Mouse (Mus musculus) stomach, postnatal 0 days (tissue): Measurements from ENCODE around the gene Nrarp.

Experiments
- CTCF ChIP-seq: IDR thresholded peaks from 2 replicates; pipeline ENCODE4 v1.5.1; 2016; ENCODE audit warnings: antibody characterized with exemption, low read depth, mild to moderate bottlenecking, moderate library complexity
- EP300 ChIP-seq: optimal IDR thresholded peaks from 2 replicates; pipeline ENCODE3; 2016; ENCODE audit warnings: antibody characterized with exemption

DNA sequence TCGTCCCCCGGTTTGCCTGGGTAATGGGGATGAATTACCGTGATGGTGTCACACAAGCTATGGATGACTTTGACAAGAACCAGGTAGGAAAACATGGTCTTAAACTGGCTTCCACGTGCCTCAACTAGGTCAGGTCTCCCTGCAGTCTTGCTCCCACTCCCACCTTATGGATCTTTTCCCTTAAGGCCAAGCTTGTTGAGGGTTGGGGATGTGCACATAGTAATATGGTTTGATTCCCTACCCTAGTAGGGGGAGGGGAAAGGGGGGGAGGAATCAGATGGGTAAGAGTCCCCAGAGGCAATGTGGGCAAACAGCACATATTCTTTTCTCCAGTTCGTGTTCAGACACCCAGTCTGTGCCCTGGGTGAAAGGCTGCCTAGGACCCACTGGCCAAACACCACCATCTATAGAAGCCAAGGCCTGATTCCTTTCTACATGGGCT is 40.8 kb downstream of the Nrarp start:
- no peak for TF ChIP-seq EP300
- no peak for TF ChIP-seq CTCF
